Mouse (Mus musculus) B cell, adult 2 months (primary cell): ENCODE results near the gene Pbdc1.
"Not testable (repeated sequence)": the region's sequence is repeated elsewhere in the genome, so short reads cannot be mapped to it uniquely, and the experiment has no call there.

Source experiments
- DNase-seq, 2 experiments: peaks; one replicate each; pipeline ENCODE4 v3.0.0; 2022

Gene Pbdc1

DNA sequence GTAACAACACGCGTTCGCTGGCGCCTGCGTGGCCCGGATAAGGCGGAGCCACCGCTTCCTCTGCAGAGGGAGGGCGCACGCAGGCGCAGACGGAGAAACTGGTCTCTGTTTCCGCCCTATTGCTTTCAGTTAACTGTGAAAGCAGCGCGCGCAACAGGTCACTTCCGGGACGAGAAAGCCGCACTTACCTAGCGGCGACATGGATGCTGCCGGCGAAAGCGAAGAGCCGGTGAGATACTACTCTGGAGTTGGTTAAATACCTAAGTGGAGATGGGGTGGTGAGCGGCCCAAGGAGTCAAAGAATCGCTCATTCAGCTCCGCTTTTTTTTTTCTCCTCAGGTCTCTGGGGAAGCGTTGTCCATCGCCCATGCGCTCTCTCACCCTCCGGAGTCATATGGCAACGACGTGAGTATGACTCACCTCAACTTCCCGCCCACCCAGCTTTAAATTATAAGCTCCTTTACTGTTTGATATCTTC lies at the start of gene Pbdc1:
Pbdc1 (plus strand) TSS at position 142 of the 478 bp plus-strand sequence.
- DNase-seq = peak; percentile 87 to 95

DNA sequence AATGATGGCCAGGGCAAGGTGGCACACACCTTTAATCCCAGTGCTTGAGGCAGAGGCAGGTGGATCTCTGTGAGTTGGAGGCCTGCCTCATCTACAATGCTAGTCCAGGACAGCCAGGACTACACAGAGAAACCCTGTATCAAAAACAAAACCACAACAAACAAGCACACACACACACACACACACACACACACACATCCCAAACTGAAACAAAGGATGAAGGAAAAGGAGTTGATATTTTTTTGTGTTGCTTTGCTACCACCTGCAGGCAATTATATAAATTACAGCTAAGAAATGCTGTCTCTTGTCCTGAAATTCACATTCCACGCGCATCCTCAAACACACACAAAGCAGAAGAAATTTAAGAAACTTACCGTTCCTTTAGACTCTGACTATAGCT lies 41.9 kb upstream of the Pbdc1 start:
- DNase-seq = no peak

DNA sequence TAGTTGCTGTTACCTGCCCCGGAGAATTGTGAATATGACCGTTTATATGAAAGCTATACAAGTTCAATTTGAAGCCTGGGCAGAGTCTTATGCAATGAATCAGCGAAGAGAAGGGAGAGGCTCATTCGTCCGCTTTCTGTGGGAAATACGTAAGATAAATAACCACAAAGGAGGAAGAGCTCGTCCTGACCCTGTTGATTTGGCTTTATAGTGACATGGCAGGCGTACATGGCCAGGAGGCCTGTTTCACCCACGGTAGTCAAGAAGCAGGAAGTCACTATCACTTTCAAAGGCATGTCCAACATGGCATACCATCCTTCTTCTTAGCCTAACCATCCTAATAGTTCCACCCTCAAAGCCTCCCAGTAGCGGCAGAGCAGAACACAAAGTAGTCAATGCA lies 15.3 kb upstream of the Pbdc1 start:
- peak; percentile 3 to 27 for DNase-seq

DNA sequence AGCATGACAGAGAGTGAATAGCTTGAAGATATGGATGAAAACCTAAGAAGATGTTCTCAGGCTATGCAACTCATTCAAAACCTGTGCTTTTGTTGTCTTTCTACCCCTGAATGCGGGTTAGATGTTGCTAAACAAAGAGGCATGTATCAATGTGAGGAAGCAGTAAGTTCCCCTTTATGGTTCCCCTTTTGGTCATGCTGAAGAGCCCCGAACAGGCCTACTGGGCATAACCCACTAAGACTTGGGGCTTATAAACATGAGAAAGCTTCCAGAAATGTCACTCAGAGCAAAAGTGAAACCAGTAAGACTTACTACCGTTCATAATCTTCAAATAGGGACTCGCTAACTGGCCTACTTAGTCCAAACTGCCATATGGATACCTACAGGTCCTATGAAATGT lies 14.8 kb upstream of the Pbdc1 start:
- DNase-seq = peak; percentile 43 to 52

DNA sequence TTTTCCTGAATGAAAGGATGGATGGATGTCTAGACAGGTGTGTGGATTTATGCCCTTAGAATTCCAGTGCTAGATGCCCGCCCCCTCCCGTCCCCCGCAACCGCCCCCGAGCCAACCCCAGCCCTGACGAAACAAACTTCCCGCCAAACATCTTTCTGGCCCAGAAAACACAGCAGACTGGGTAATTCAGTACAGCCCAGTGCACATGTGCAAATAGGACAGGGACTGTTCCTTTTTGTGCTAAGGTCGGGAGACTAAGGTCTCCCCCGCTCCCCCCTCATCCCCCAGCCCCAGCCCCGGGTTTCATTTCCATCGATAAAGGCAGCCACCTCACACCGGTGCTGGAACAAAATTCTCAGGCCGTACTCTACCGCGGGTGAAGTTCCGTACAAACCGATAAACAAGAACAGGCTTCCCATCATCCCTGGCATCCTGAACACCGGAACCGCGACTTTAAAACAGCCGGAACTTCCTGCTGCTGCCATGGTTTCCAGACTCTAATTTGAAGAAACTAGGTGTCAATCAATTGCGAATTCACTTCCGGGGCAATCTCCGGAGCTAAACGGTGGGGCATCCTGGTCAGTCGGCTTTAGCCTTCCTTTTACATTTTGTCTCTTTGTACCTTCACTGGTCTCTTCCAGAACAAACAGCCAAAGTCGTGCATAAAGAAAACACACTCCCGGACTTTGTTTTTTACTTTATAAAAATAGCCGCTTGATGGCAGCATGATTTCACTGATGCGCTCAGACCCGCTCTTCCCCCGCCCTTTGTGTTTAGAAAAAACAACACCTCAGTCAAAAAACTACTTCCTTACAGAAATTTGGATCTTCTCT lies 9.7 kb upstream of the Pbdc1 start:
- DNase-seq = peak; percentile 71 to 80

DNA sequence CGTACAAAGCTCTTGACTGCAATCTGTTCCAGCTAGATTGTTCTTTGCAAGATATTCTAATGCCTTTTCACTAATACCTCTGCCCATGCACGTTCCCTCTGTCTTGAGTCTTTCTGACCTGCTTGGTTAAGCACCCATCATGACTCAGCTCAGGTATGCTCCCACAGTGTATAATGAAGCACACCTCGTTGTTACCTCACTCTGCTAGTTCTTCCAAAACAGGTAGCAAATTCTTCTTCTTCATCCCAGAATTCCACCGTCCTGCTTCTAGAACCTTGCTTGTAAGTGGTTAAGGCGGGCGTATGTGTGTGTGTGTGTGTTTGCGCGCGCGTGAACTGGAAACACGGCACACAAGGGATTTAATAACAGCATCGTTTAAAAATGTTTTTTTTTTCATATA lies 405 bp upstream of the Pbdc1 start:
- DNase-seq = no peak

DNA sequence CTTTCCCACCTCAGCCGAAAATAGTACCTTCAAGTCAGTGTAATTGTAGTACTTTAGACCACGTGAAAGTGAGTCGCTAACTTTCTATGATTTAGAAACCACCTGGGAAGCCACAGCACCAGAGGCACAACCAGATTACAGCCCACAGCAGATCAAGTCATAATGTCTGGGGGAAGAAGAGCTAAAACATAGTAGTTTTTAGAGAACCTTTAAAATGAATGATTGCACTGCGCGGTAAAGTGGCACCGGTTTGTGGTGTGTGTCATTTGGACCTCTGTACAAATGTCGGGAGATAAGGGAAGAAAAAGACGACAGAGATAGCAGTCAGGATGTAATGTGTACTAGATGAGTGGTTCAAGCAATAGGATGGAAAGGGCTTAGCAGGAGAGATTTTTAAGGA lies 540 bp downstream of the Pbdc1 start:
- DNase-seq = no peak

DNA sequence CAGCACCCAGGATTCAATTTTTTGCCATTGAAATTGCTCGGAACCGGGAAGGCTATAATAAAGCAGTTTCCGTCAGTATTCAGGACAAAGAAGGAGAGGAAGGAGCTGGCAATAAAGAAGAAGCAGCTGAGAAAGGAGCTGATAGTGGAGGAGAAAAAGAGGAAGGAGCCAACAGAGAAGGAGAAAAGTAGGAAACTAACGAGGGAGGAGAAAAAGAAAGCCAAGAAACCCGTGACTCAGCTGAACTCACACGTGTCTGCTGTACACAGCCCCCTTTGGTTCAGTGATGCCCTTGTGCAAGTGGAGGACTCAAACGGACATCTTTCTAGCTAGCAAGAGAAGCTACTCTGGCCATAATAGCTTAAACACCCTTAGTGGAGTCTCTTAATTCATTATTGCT lies 3.5 kb downstream of the Pbdc1 start:
- DNase-seq = not testable (repeated sequence)

DNA sequence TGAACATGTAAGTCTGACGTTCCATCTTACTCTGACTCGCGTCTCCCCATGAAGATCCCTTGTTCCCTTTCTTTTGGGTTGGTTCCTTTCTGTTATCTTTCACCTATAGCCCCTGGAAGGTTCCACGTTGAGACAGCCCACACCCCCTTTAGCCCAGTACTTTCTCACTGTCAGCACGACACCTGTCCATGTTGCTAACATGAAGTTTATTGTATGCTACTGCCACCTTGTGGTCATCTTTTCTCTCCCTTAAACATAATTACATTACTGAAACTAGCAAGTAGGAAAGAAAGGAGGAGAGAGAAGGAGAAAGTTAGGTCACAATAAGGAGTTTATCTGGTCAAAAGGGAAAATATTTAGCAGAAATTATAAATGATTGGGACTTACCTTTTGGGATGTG lies 24.6 kb downstream of the Pbdc1 start:
- peak; percentile 11 to 41 for DNase-seq

DNA sequence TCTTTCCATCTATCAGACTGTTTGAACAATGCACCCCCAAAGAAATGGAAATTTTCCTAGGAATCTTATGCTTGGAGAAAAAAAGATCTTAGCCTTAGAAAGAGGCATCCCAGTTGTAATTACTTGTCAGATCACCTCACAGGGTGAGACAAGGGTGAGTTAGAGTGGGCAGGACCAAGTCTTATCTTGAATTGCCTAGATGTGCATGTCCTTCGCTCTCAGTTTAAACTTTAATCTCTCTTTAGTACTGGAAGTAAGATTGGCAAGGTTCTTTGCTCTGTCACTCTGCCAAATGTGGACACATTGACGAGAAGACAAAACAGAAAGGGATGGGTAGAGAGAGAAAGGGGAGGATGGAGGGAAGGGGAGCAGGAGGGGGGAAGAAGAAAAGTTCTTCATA lies 35.4 kb downstream of the Pbdc1 start:
- DNase-seq = no peak

DNA sequence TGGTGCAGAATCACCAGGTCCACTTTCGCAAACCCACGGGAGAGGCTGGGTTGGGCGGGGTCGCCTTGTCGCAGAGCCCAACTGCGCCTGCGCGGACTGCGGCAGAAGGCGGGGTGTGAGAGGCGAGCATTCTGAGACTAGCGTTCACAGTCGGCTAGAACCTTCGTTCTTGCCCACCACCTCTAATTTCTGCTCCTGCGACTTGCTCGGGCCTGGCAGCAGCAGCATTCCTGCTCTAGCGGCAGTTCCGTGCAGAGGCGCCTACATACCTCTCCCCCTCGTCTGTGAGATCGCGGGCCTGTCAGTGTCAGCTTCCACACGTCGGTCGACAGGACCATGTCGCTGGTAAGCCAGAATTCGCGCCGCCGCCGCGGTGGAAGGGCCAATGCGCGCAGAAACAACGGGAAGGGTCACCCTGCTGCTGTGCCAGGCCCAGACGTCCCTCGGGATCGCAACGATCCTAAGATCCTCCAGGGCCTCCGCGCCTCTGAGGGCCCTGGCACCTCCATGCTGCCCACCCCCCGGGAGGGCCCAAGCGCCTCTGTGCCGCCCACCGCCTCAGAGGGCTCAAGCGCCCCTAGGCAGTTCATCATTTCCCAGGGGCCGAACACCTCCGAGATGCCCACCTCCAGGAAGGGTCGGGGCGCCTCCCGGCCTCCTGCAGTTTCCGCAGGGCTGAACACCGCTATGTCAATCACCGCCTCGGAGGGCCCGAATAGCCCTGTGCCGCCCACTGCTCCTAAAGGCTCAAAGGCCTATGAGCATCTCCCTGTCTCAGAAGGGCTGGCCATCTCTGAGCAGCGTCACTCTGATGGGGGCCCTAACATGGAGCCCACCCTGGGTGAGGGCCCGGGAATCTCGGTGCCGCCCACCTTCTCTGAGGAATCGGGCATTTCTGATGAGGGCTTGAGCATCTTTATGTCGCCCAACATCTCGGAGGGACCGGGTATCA lies 41.0 kb downstream of the Pbdc1 start, which contains the start of gene Magee1:
Magee1 (plus strand) TSS at position 104 of the 952 bp plus-strand sequence.
- peak; percentile 59 to 69 for DNase-seq

DNA sequence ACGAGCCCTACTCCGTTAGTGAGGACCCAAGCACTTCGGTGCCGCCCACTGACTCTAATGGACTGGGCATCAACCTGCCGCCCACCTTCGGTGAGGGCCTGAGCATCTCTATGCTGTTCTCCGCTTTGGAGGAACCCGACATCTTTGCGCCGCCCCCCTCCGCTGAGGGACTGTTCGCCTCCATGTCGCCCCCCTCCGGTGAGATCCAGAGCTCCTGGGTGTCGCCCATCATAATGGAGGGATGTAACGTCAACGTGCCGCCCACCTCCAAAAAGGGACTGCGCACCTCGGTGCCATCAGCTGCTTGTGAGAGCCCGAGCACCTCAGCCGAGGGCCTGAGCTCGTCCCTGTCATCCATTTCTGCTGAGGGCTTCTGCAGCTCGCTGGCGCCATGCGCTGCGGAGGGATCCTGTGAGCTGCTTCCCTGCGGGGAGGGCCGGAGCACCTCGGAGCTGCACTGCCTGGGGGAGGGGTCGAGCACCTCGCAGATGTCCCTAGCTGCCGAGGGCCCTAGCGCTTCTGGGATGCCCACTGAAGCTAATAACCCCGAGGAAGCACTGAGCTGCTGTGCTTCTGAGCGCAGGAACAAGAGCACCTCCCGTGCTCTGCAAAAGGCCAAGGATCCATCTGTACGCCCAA lies 41.8 kb downstream of the Pbdc1 start:
- peak; percentile 79 to 80 for DNase-seq

DNA sequence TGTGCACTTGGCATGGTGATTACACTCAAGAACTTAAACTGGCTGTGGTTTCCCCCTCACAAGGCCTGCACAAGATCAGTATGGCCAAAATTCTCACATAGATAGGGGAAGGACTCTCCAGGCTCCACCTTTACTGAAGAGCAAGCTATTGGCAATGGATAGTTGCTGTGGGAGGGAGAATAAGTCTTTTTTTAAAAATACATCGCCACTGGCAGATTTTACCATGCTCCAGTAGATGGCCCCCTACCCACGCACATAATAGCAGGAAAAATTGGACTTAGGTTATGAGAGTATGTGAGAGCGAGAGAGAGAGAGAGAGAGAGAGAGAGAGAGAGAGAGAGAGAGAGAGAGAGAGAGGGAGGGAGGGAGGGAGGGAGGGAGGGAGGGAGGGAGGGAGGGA lies 45.3 kb downstream of the Pbdc1 start:
- no peak for DNase-seq

DNA sequence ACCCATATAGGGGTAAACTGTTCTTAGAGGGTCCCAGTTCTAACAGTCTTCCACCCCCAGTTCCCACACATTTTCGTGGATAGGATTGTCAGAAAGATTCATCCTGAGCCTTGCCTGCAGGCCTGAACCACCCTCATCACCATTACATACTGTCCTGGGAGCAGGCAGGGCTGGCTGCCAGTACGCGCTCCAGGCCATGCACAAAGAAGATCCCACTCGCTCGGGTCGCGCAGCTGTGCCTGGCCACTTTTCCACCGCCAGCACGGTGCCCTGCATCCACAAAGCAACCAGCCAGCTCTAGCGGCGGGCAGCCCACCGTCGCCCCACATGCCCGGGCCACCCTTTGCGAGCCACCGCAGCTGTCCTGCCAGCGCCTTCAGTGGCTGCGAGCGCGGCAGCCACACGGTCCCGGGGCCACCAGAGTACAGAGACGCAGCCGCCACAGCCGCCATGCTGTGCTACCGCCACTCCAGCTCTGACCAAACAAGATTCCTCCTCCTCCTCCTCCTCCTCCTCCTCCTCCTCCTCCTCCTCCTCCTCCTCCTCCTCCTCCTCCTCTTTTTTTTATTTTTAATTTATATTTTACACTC lies 72.4 kb downstream of the Pbdc1 start:
- no peak for DNase-seq

DNA sequence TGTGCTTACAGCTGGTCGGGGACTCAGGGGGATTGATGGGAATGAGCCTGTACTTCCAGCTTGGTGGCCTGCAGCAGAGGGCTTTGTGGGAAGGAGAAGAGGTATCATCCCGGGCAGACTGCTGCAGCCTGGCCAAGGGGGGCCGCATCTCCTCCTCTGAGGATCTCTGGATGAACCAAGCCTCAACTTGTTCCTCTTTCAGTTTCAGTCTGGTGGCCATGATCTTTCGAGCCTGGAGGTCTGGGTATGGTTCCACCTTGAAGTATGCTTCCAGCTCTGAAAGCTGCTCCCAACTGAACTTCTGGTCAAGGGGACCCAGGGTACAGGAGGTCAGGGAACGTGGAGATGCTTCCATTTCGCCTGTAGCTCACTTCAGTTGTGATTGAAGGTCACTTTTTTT lies 85.5 kb downstream of the Pbdc1 start:
- not testable (repeated sequence) for DNase-seq
